ENCODE assay signal across 17 mouse cellular contexts in the genomic region with DNA sequence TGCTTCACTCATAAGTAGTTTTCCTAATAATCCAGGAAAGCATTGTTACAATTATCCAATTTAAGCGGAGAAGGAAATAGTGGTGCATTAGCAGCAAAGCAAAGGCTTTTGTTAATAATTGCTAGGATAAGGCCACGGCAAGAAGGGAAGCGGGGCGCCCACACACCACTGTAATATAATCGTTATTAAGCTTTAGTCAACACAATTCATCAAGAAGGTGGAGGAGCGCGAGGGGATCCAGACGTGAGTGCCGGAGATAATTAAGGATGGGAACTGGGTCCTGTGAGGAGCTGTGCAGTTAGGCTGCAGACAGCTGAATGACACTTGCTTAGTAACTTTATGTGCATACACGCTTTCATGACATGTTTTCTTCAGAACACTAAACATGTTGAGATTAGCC. TPM values are rescaled to one million over a fixed set of nuclear protein-coding genes. Genes with fewer than 3 reads are reported as not detected.
DNase-seq lines count a peak whose midpoint lies in the region; ATAC-seq and TF ChIP-seq lines count a peak whose summit lies in the region.
"Had no signal": no experiment of that assay in that cellular context is flagged by ENCODE, and none has a peak within 500 bp of the region (broad histone marks: within the 10 kb centered on the region; RNA-seq: fewer than 3 reads in every experiment).

No protein-coding gene starts in this region.

- 54% methylated on average over 10 of the region's 10 CpGs for WGBS in midbrain, embryonic 14.5 days
- 63% methylated on average over 10 of the region's 10 CpGs for WGBS in midbrain, postnatal 0 days
- 60% methylated on average over 10 of the region's 10 CpGs for WGBS in hindbrain, postnatal 0 days

- no peak for TF ChIP-seq POLR2A in brain, embryonic 14.5 days (IDR thresholded peaks at IDR 0.05; ENCODE audit: borderline replicate concordance, extremely low read depth, insufficient read depth, insufficient read length, poor library complexity, severe bottlenecking)

- no peak overlapping the region for H3K4me3 ChIP-seq in midbrain, embryonic 14.5 days (replicated peaks; ENCODE audit: low read depth, low read length)
- H3K4me3 ChIP-seq in midbrain, postnatal 0 days (ENCODE audit: low read depth, low read length), result no peak overlapping the region
- H3K4me3 ChIP-seq in hindbrain, postnatal 0 days (ENCODE audit: low read length), result no peak overlapping the region
- H3K4me3 ChIP-seq: limb, embryonic 12.5 days; liver, embryonic 12.5 days; megakaryocyte, embryonic 14.5 days had no signal

- H3K27ac ChIP-seq in midbrain, embryonic 14.5 days (replicated peaks; ENCODE audit: low read depth, low read length), result 0 out of 2 replicates have a peak overlapping the region, but pooled peaks have one; percentile 9
- no peak overlapping the region for H3K27ac ChIP-seq in midbrain, postnatal 0 days (ENCODE audit: low read depth, low read length)
- peak overlapping the region; percentile 26; the same call in 1 of the 2 replicates for H3K27ac ChIP-seq in hindbrain, postnatal 0 days
- H3K27ac ChIP-seq: limb, embryonic 12.5 days; liver, embryonic 12.5 days had no signal

- no peaks in the 10 kb centered on the region for H3K27me3 ChIP-seq in midbrain, embryonic 14.5 days (ENCODE audit: control insufficient read depth, insufficient read depth, low read length)
- H3K27me3 ChIP-seq in midbrain, postnatal 0 days (ENCODE audit: insufficient read depth, low read length), result no peaks in the 10 kb centered on the region
- H3K27me3 ChIP-seq in hindbrain, postnatal 0 days (ENCODE audit: insufficient read depth, low read length), result no peaks in the 10 kb centered on the region
- H3K27me3 ChIP-seq: limb, embryonic 12.5 days; liver, embryonic 12.5 days; megakaryocyte, embryonic 14.5 days had no signal

- H3K4me2 ChIP-seq in midbrain, embryonic 14.5 days (ENCODE audit: low read length), result no peak overlapping the region
- H3K4me2 ChIP-seq in midbrain, postnatal 0 days (ENCODE audit: low read depth, low read length, poor library complexity, severe bottlenecking), result no peak overlapping the region
- H3K4me2 ChIP-seq in hindbrain, postnatal 0 days (ENCODE audit: low read depth, low read length), result no peak overlapping the region
- H3K4me2 ChIP-seq: limb, embryonic 12.5 days; liver, embryonic 12.5 days had no signal

- peaks cover 5% of the 10 kb centered on the region for H3K36me3 ChIP-seq in midbrain, embryonic 14.5 days (ENCODE audit: control insufficient read depth, insufficient read depth, low read length)
- H3K36me3 ChIP-seq in midbrain, postnatal 0 days (ENCODE audit: insufficient read depth, low read length), result no peaks in the 10 kb centered on the region; the same call in 1 of the 2 replicates
- 0 out of 2 replicates have a peak, but pooled peaks cover 3% of the 10 kb centered on the region for H3K36me3 ChIP-seq in hindbrain, postnatal 0 days (ENCODE audit: insufficient read depth, low read length)

- H3K9me3 ChIP-seq in midbrain, embryonic 14.5 days (ENCODE audit: control insufficient read depth, low read length), result no peaks in the 10 kb centered on the region
- H3K9me3 ChIP-seq in midbrain, postnatal 0 days (ENCODE audit: low read length), result no peaks in the 10 kb centered on the region
- H3K9me3 ChIP-seq in hindbrain, postnatal 0 days (ENCODE audit: low read length), result no peaks in the 10 kb centered on the region
- H3K9me3 ChIP-seq: limb, embryonic 12.5 days; liver, embryonic 12.5 days; megakaryocyte, embryonic 14.5 days had no signal

- intact Hi-C loops in heart, postnatal 10 days (cut with DNase I), result no loop called here

- peaks cover 5% of the 10 kb centered on the region; the same call in 1 of the 2 replicates for H3K4me1 ChIP-seq in midbrain, embryonic 14.5 days (ENCODE audit: control insufficient read depth, insufficient read depth, low read length)
- H3K4me1 ChIP-seq in midbrain, postnatal 0 days (ENCODE audit: insufficient read depth, low read length), result no peaks in the 10 kb centered on the region
- H3K4me1 ChIP-seq in hindbrain, postnatal 0 days (ENCODE audit: insufficient read depth, low read length), result peaks cover 6% of the 10 kb centered on the region; the same call in 1 of the 2 replicates

- peak; percentile 67 for DNase-seq in heart, adult 11 months
- no peak for DNase-seq in heart, postnatal 10 days
- DNase-seq in midbrain, embryonic 14.5 days, result peak; percentile 34
- no peak for DNase-seq in midbrain, postnatal 0 days (ENCODE audit: low spot score)
- peak; percentile 49 for DNase-seq in brain, embryonic 14.5 days (ENCODE audit: low read depth)
- DNase-seq in hindbrain, postnatal 0 days (ENCODE audit: low spot score), result peak; percentile 23
- DNase-seq in adrenal gland, postnatal 4 days (ENCODE audit: low spot score in 2 of 2), result no peak
- DNase-seq in right cerebral cortex, postnatal 36 days (ENCODE audit: low spot score in 2 of 2), result no peak
- DNase-seq: B cell, adult 2 months; cerebellum, postnatal 10 days; gastrocnemius, postnatal 36 days; kidney, adult 8-10 months; lung, adult 2 months; thymus, postnatal 36 days had no signal

- ATAC-seq in midbrain, embryonic 14.5 days (ENCODE audit: low FRiP score, low TSS enrichment), result no peak
- no peak for ATAC-seq in midbrain, postnatal 0 days (ENCODE audit: low FRiP score)
- ATAC-seq in hindbrain, postnatal 0 days, result no peak
- ATAC-seq: liver, embryonic 12.5 days had no signal

- no peak overlapping the region for H3K9ac ChIP-seq in midbrain, embryonic 14.5 days (replicated peaks; ENCODE audit: low read length)
- no peak overlapping the region for H3K9ac ChIP-seq in midbrain, postnatal 0 days (replicated peaks; ENCODE audit: low read length, poor library complexity, severe bottlenecking)
- no peak overlapping the region for H3K9ac ChIP-seq in hindbrain, postnatal 0 days (replicated peaks; ENCODE audit: low read length)
- H3K9ac ChIP-seq: limb, embryonic 12.5 days; liver, embryonic 12.5 days had no signal

- no peak for TF ChIP-seq CTCF in midbrain, postnatal 0 days (IDR thresholded peaks at IDR 0.05)
- no peak for TF ChIP-seq CTCF in brain, embryonic 14.5 days (IDR thresholded peaks at IDR 0.05; ENCODE audit: borderline replicate concordance, extremely low read depth, insufficient read depth, insufficient read length)
- TF ChIP-seq CTCF in hindbrain, postnatal 0 days (IDR thresholded peaks at IDR 0.05; ENCODE audit: low read depth), result no peak

RNA-seq across cellular contexts. Expression of a gene that starts 17.7 kb away (rescaled TPM):
- total RNA-seq in heart, postnatal 10 days (2021), result 10 to 100 TPM; 21.5 to 23.0 TPM
- polyA plus RNA-seq in midbrain, embryonic 14.5 days (2014; fragmentation: Nextera tagmentation; extraction: Ambion mirVana), result 41.3 and 46.2 TPM in 2 replicates
- total RNA-seq in midbrain, postnatal 0 days (2014; rRNA removed), result 52.2 and 56.0 TPM in 2 replicates
- 31.3 and 34.6 TPM in 2 replicates for polyA plus RNA-seq in midbrain, postnatal 0 days (2015; fragmentation: Nextera tagmentation; extraction: Ambion mirVana)
- polyA plus RNA-seq in brain, embryonic 14.5 days (2012; rRNA removed), result 45.0 and 55.6 TPM in 2 replicates
- 36.7 and 41.2 TPM in 2 replicates for total RNA-seq in hindbrain, postnatal 0 days (2014; rRNA removed)
- 29.3 and 35.2 TPM in 2 replicates for polyA plus RNA-seq in hindbrain, postnatal 0 days (2015; fragmentation: Nextera tagmentation; extraction: Ambion mirVana)
- total RNA-seq in adrenal gland, postnatal 4 days (2021), result 10 to 100 TPM; 35.6 to 36.1 TPM

RNA-seq across cellular contexts. Expression of a gene that starts 17.8 kb away (rescaled TPM):
- 10 to 100 TPM; 88.6 to 90.3 TPM for total RNA-seq in heart, postnatal 10 days (2021)
- polyA plus RNA-seq in midbrain, embryonic 14.5 days (2014; fragmentation: Nextera tagmentation; extraction: Ambion mirVana), result 66.6 and 71.2 TPM in 2 replicates
- 94.6 and 115 TPM in 2 replicates for total RNA-seq in midbrain, postnatal 0 days (2014; rRNA removed)
- 84.8 and 89.9 TPM in 2 replicates for polyA plus RNA-seq in midbrain, postnatal 0 days (2015; fragmentation: Nextera tagmentation; extraction: Ambion mirVana)
- polyA plus RNA-seq in brain, embryonic 14.5 days (2012; rRNA removed), result 61.9 and 77.0 TPM in 2 replicates
- total RNA-seq in hindbrain, postnatal 0 days (2014; rRNA removed), result 107 and 109 TPM in 2 replicates
- 86.7 and 88.9 TPM in 2 replicates for polyA plus RNA-seq in hindbrain, postnatal 0 days (2015; fragmentation: Nextera tagmentation; extraction: Ambion mirVana)
- 10 to 100 TPM; 64.9 to 66.5 TPM for total RNA-seq in adrenal gland, postnatal 4 days (2021)

RNA-seq across cellular contexts. Expression of a gene that starts 55.9 kb away (rescaled TPM):
- total RNA-seq in heart, postnatal 10 days (2021), result 10 to 100 TPM; 57.3 to 60.8 TPM
- 11.1 and 15.5 TPM in 2 replicates for polyA plus RNA-seq in midbrain, embryonic 14.5 days (2014; fragmentation: Nextera tagmentation; extraction: Ambion mirVana)
- 12.9 and 17.1 TPM in 2 replicates for total RNA-seq in midbrain, postnatal 0 days (2014; rRNA removed)
- 25.1 and 28.2 TPM in 2 replicates for polyA plus RNA-seq in midbrain, postnatal 0 days (2015; fragmentation: Nextera tagmentation; extraction: Ambion mirVana)
- 10.6 and 14.7 TPM in 2 replicates for polyA plus RNA-seq in brain, embryonic 14.5 days (2012; rRNA removed)
- total RNA-seq in hindbrain, postnatal 0 days (2014; rRNA removed), result 7.9 and 17.5 TPM in 2 replicates
- polyA plus RNA-seq in hindbrain, postnatal 0 days (2015; fragmentation: Nextera tagmentation; extraction: Ambion mirVana), result 51.8 and 55.1 TPM in 2 replicates
- total RNA-seq in adrenal gland, postnatal 4 days (2021), result 10 to 100 TPM; 55.6 to 61.1 TPM

Comparison
In these comparisons a context has a peak if more than half of its experiments do, and no peak if none do; other contexts are left out.
1. DNase-seq: peak in heart, adult 11 months (single experiment), midbrain, embryonic 14.5 days (single experiment), brain, embryonic 14.5 days (single experiment) and hindbrain, postnatal 0 days (single experiment); none in heart, postnatal 10 days (0 of 2), midbrain, postnatal 0 days (single experiment), adrenal gland, postnatal 4 days (0 of 2) and right cerebral cortex, postnatal 36 days (0 of 2).